Mouse (Mus musculus) embryonic facial prominence, embryonic 11.5 days (tissue): ENCODE data around the gene Cables2. TPM values are rescaled to one million over a fixed set of nuclear protein-coding genes. Genes with fewer than 3 reads are reported as not detected.

Experiments used
- ATAC-seq: fragments of 200-750 bp; cut with Nextera tagmentation; replicated peaks from 2 replicates; pipeline ENCODE4 v1.8.0; 2017; ENCODE audit warnings: low read depth; ENCODE audit not compliant: insufficient number of reproducible peaks, low FRiP score, low TSS enrichment
- DNase-seq: peaks from one replicate; pipeline ENCODE4 v3.0.0-alpha.2; 2015; ENCODE audit warnings: low spot score
- H3K27ac ChIP-seq: fragments of 300-500 bp; sonication (generic); replicated peaks from 2 replicates; pipeline ENCODE4 v1.5.1; 2014; ENCODE audit warnings: mild to moderate bottlenecking, low read depth, low read length, control low read depth
- H3K27me3 ChIP-seq: fragments of 300-500 bp; sonication (generic); 2 replicates; pipeline ENCODE4 v1.6.1; 2014; ENCODE audit warnings: mild to moderate bottlenecking, low read length, moderate library complexity, mixed read lengths; ENCODE audit not compliant: control insufficient read depth, insufficient read depth
- H3K36me3 ChIP-seq: fragments of 300-500 bp; sonication (generic); replicated peaks from 2 replicates; pipeline ENCODE4 v1.6.1; 2014; ENCODE audit warnings: low read depth, mild to moderate bottlenecking, low read length, moderate library complexity, mixed read lengths; ENCODE audit not compliant: control insufficient read depth, insufficient read depth
- H3K4me1 ChIP-seq: fragments of 300-500 bp; sonication (generic); 2 replicates; pipeline ENCODE4 v1.6.1; 2014; ENCODE audit warnings: low read length, mixed read lengths; ENCODE audit not compliant: control insufficient read depth, insufficient read depth
- H3K4me2 ChIP-seq: fragments of 300-500 bp; sonication (generic); 2 replicates; pipeline ENCODE4 v1.6.1; 2014; ENCODE audit warnings: low read depth, mild to moderate bottlenecking, control low read depth, low read length, moderate library complexity
- H3K4me3 ChIP-seq: fragments of 300-500 bp; sonication (generic); 2 replicates; pipeline ENCODE4 v1.5.1; 2014; ENCODE audit warnings: low read depth, low read length, control low read depth
- H3K9ac ChIP-seq: fragments of 300-500 bp; sonication (generic); replicated peaks from 2 replicates; pipeline ENCODE4 v1.6.1; 2014; ENCODE audit warnings: mild to moderate bottlenecking, control low read depth, low read length
- H3K9me3 ChIP-seq: fragments of 300-500 bp; sonication (generic); replicated peaks from 2 replicates; pipeline ENCODE4 v1.6.1; 2016; ENCODE audit warnings: mild to moderate bottlenecking, low read length, inconsistent platforms, mixed read lengths; ENCODE audit not compliant: control insufficient read depth
- WGBS: fragments of 180-500 bp; shearing (Covaris S2); extraction: QIAGEN DNeasy Blood & Tissue Kit; methylation state at CpG from one replicate; pipeline ENCODE4 v1.1.7; 2014; 5-methylcytosine and 5-hydroxymethylcytosine counted together
- polyA plus RNA-seq: library from polyadenylated mRNA; unstranded; fragments of >200 nt; fragmentation: Nextera tagmentation; extraction: Ambion mirVana; gene quantifications from 2 replicates; pipeline ENCODE4 v1.2.1, GENCODE M21; 2014

Cables2 gene
- polyA plus RNA-seq, 1 experiment from 2014 or later: 14.5 TPM

- peak; percentile 68 for ATAC-seq
- peak; percentile 78 for DNase-seq
- 3% methylated on average over 22 of the region's 37 CpGs for WGBS
- Histone ChIP-seq H3K4me3 (peak within 1 kb of the TSS; percentile 52), H3K4me2 (peak within 1 kb of the TSS; percentile 92), H3K36me3 (no peaks in the 10 kb centered on the region), H3K27ac (no peak within 1 kb of the TSS; the same call in 1 of the 2 replicates), H3K27me3 (peaks cover 20% of the 10 kb centered on the region), H3K9ac (peak within 1 kb of the TSS; percentile 39), H3K9me3 (no peaks in the 10 kb centered on the region), H3K4me1 (peaks cover 16% of the 10 kb centered on the region)
Measured at GRCm38 (mm10) chr2:180225762-180226378, 47.4 kb downstream of the Cables2 start, which contains the start of gene Lama5. Lama5 (minus strand) TSS chr2:180225859.

DNA sequence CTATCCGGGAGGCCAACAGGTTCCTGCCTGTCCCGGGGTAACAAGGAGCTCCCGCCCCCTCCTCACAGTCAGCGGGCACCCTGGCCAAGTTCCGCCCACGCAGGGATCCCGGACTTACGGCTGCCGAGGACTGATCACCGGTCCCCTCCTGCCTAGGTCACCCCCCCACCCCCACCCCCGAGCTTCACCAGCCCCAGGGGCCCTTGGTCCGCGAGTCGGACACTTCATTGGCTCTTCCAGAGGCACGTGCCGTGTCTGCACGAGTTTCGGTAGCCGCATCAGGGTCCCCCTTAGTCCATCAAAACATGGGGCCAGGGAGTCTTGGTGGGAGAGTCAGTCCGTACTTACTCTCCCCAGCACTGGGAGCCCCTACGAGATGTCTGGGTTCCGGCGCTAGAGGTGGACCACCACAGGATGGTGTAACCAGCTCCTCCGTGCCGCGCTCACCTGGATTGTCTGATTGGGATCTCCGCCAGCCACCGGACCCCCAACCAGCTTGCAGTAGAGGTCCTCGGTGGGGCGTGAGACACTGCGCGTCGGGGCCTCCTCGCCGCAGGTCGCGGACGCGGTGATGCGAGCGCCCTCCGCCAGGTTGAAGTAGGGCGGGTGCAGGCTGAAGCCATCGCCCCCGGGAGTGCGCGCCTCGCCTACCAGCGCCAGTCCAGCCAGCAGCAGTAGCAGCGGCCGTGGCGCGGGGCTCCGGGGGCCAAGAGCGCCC lies 48.1 kb downstream of the Cables2 start:
- no peak overlapping the region for H3K27ac ChIP-seq
- under 1% methylated on average over 55 of the region's 55 CpGs for WGBS

DNA sequence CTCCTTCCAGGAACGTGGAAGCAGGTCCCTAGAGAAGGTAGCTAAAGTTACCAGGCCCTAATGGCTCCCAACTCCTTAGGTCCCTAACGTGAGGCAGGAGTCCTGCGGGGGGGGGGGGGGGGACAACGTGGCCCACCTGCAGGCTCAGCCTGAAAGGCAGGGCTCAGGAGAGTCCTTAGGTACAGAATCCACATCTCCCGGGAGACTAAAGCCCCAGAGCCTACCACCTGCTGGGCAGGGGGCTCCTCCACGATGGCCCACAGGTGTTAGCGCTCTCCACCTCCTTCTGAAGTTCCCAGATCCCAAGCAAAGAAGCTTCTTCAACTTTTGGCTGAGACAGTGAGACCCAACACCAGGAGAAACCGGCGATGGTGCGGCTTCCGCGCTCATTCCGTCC lies 48.7 kb downstream of the Cables2 start:
- peaks cover 16% of the 10 kb centered on the region for H3K4me1 ChIP-seq

More for the DNA sequence above, 48.1 kb downstream of the Cables2 start:
- Histone ChIP-seq H3K4me2 (peak overlapping the region; percentile 92), H3K9me3 (no peaks in the 10 kb centered on the region), H3K9ac (peak overlapping the region; percentile 39), H3K36me3 (no peaks in the 10 kb centered on the region), H3K27me3 (peaks cover 20% of the 10 kb centered on the region), H3K4me1 (peaks cover 16% of the 10 kb centered on the region), H3K4me3 (peak overlapping the region; percentile 52)
- ATAC-seq: no peak; the same call in 1 of the 2 replicates
- peak; percentile 50 for DNase-seq

GRCm38 (mm10) chr2:180222250-180222649 lies 51.0 kb downstream of the Cables2 start:
- 13% methylated on average over 6 of the region's 6 CpGs for WGBS

More for the DNA sequence above, 48.7 kb downstream of the Cables2 start:
- H3K9me3 ChIP-seq: no peaks in the 10 kb centered on the region
- peak overlapping the region; percentile 39 for H3K9ac ChIP-seq
- H3K36me3 ChIP-seq: no peaks in the 10 kb centered on the region
- DNase-seq (no peak), ATAC-seq (no peak)
- peaks cover 20% of the 10 kb centered on the region for H3K27me3 ChIP-seq
- H3K27ac ChIP-seq: no peak overlapping the region
- H3K4me2 ChIP-seq: peak overlapping the region; percentile 92
- peak overlapping the region; percentile 52 for H3K4me3 ChIP-seq
- 1% methylated on average over 13 of the region's 13 CpGs for WGBS

GRCm38 (mm10) chr2:180221051-180221450 lies 52.2 kb downstream of the Cables2 start:
- H3K27me3 ChIP-seq: peaks cover 16% of the 10 kb centered on the region
- no peak overlapping the region for H3K9ac ChIP-seq
- no peaks in the 10 kb centered on the region for H3K36me3 ChIP-seq
- no peak overlapping the region for H3K27ac ChIP-seq
- no peaks in the 10 kb centered on the region for H3K9me3 ChIP-seq
- H3K4me2 ChIP-seq: no peak overlapping the region
- WGBS: 93% methylated on average over 9 of the region's 9 CpGs
- DNase-seq (no peak), ATAC-seq (no peak)
- H3K4me3 ChIP-seq: no peak overlapping the region
- H3K4me1 ChIP-seq: peaks cover 7% of the 10 kb centered on the region

More at GRCm38 (mm10) chr2:180222250-180222649, 51.0 kb downstream of the Cables2 start:
- ATAC-seq (no peak), DNase-seq (peak; percentile 61)
- Histone ChIP-seq H3K9me3 (no peaks in the 10 kb centered on the region), H3K4me3 (no peak overlapping the region), H3K9ac (no peak overlapping the region; the same call in 1 of the 2 replicates), H3K27me3 (peaks cover 18% of the 10 kb centered on the region), H3K4me1 (peaks cover 10% of the 10 kb centered on the region), H3K27ac (no peak overlapping the region), H3K36me3 (no peaks in the 10 kb centered on the region), H3K4me2 (no peak overlapping the region; the same call in 1 of the 2 replicates)

DNA sequence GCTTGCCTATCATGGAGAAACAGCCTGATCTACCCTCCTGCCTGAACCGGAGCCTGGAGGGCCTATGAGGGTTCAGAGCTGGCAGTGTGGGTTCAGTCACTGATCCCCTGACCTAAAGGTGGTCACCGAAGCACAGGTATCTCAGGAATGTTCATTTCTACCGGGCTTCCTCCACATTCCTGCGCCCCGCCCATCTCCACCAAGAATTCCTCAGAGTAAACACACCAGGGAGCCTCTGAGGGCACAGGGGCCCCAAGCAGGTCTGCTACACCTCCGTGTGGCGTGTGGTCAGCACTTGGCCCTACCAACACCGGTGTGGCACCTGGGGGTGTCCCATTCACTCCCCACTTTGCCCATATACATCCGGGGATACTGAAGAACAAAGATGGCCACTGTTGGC lies 53.1 kb downstream of the Cables2 start:
- no peaks in the 10 kb centered on the region for H3K9me3 ChIP-seq
- ATAC-seq (no peak), DNase-seq (no peak)
- WGBS: 77% methylated on average over 9 of the region's 9 CpGs
- no peak overlapping the region for H3K27ac ChIP-seq
- H3K36me3 ChIP-seq: no peaks in the 10 kb centered on the region
- no peak overlapping the region for H3K4me3 ChIP-seq
- peaks cover 4% of the 10 kb centered on the region for H3K4me1 ChIP-seq
- no peak overlapping the region for H3K9ac ChIP-seq
- no peak overlapping the region for H3K4me2 ChIP-seq
- peaks cover 10% of the 10 kb centered on the region for H3K27me3 ChIP-seq

DNA sequence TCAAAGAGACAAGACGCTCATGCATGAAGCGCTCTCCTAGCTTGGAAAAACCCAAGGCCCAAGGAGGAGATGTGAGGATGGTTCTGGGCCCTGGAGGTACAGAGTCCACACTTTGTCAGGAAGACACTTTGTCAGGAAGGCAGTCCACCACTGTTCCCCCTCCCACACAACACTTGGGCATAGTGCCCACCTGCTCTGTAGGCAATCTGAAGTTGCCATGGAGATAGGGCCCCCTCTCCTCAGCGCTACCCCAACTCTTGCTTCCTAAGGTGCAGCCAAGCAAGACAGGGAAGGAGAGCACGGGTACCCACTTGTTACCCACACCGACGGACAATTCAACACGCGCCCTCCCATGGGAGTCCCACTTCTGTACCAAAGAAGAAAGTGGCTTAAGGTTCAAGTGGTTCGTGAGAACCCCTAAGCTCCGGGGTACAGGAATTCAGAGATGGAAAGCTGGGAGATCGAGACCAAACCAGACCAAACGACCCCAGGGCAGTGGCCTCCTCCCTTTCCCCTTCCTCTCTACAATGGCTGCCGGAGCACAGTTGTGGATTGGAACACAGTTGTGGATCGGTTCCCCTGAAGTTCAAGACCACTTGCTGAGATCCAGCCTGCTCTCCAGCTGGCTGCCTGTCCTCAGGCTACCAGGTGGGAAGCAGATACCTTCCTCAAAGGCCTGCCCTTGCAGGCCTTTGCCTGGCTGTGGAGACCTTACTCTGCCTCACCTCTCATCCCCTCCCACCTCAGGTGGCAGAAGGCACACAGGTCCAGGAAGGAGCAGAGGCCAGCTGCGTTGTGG lies 54.0 kb downstream of the Cables2 start:
- Histone ChIP-seq H3K36me3 (no peaks in the 10 kb centered on the region), H3K9ac (no peak overlapping the region), H3K4me2 (no peak overlapping the region), H3K4me3 (no peak overlapping the region), H3K27me3 (peaks cover 5% of the 10 kb centered on the region; the same call in 1 of the 2 replicates), H3K9me3 (no peaks in the 10 kb centered on the region), H3K27ac (no peak overlapping the region), H3K4me1 (peaks cover 4% of the 10 kb centered on the region; the same call in 1 of the 2 replicates)
- DNase-seq: no peak
- no peak for ATAC-seq
- WGBS: 77% methylated on average over 15 of the region's 15 CpGs
